Mouse (Mus musculus) spleen, adult 2 months (tissue): ENCODE results near the gene Anapc2.

Source experiments
- CTCF ChIP-seq: fragments of 200-500 bp; IDR thresholded peaks from 2 replicates; pipeline ENCODE4 v1.5.1; 2011; ENCODE audit warnings: mild to moderate bottlenecking, inconsistent platforms; ENCODE audit not compliant: insufficient read depth, insufficient read length, insufficient replicate concordance; ENCODE audit errors: extremely low read depth
- POLR2A ChIP-seq: fragments of 200-500 bp; IDR thresholded peaks from 2 replicates; pipeline ENCODE4 v1.6.1; 2011; ENCODE audit warnings: low read depth, low read length, inconsistent platforms

DNA sequence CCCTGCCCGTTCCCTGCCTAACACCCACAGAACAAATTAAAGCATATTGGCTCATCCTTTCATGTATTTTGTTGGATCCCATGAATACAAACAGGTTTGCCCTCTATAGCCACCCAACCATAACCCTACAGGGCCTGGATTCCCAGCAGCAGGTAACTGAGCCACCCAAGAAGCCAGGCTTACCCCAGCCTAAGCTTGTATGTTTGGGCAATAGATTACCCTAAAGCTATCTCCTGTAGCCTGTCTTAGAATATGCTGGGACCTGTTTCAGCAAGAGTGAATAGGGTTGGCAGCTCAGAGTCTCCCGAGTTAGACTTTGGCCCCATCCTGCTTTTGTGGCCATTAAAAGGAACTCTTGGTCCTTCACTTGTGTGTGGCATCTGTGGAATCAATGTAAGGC, 13.3 kb downstream of the Anapc2 start:
- no peak for TF ChIP-seq CTCF
- TF ChIP-seq POLR2A: no peak
